Mouse (Mus musculus) stomach, postnatal 0 days (tissue): ENCODE measurements around the gene Cux1. TPM values are rescaled to one million over a fixed set of nuclear protein-coding genes. Genes with fewer than 3 reads are reported as not detected.
A peak's percentile ranks its signal among the peaks of the same experiment; 100 is the strongest.

Experiments
- ATAC-seq: fragments of 200-750 bp; cut with Nextera tagmentation; 2 replicates; pipeline ENCODE4 v1.8.0; 2017; ENCODE audit not compliant: low FRiP score, low TSS enrichment
- DNase-seq: peaks from one replicate; pipeline ENCODE4 v3.0.0-alpha.2; 2016; ENCODE audit warnings: low spot score
- H3K27ac ChIP-seq: fragments of 300-500 bp; sonication (generic); replicated peaks from 2 replicates; pipeline ENCODE4 v1.5.1; 2014; ENCODE audit warnings: mild to moderate bottlenecking, control low read depth
- H3K27me3 ChIP-seq: fragments of 300-500 bp; sonication (generic); 2 replicates; pipeline ENCODE4 v1.6.1; 2014; ENCODE audit warnings: low read length; ENCODE audit not compliant: control insufficient read depth, insufficient read depth
- H3K36me3 ChIP-seq: fragments of 300-500 bp; sonication (generic); 2 replicates; pipeline ENCODE4 v1.6.1; 2014; ENCODE audit warnings: low read length, mixed read lengths; ENCODE audit not compliant: control insufficient read depth, insufficient read depth
- H3K4me1 ChIP-seq: fragments of 300-500 bp; sonication (generic); replicated peaks from 2 replicates; pipeline ENCODE4 v1.6.1; 2014; ENCODE audit warnings: antibody characterized with exemption; ENCODE audit not compliant: control insufficient read depth, insufficient read depth
- H3K4me2 ChIP-seq: fragments of 300-500 bp; sonication (generic); replicated peaks from 2 replicates; pipeline ENCODE4 v1.6.1; 2014; ENCODE audit warnings: low read depth, mild to moderate bottlenecking, control low read depth, moderate library complexity
- H3K4me3 ChIP-seq: fragments of 300-500 bp; sonication (generic); 2 replicates; pipeline ENCODE4 v1.5.1; 2014; ENCODE audit warnings: low read depth, low read length, control low read depth
- H3K9ac ChIP-seq: fragments of 300-500 bp; sonication (generic); 2 replicates; pipeline ENCODE4 v1.6.1; 2014; ENCODE audit warnings: mild to moderate bottlenecking, low read length, control low read depth, mixed read lengths
- H3K9me3 ChIP-seq: fragments of 300-500 bp; sonication (generic); 2 replicates; pipeline ENCODE4 v1.6.1; 2016; ENCODE audit warnings: low read length; ENCODE audit not compliant: control insufficient read depth
- CTCF ChIP-seq: IDR thresholded peaks from 2 replicates; pipeline ENCODE4 v1.5.1; 2016; ENCODE audit warnings: antibody characterized with exemption, low read depth, mild to moderate bottlenecking, moderate library complexity
- EP300 ChIP-seq: optimal IDR thresholded peaks from 2 replicates; pipeline ENCODE3; 2016; ENCODE audit warnings: antibody characterized with exemption
- WGBS: fragments of 180-500 bp; shearing (Covaris S2); extraction: QIAGEN DNeasy Blood & Tissue Kit; methylation state at CpG from one replicate; pipeline ENCODE4 v1.1.7; 2014; 5-methylcytosine and 5-hydroxymethylcytosine counted together
- polyA plus RNA-seq: library from polyadenylated mRNA; unstranded; fragments of >200 nt; fragmentation: Nextera tagmentation; extraction: Ambion mirVana; gene quantifications from 2 replicates; pipeline ENCODE4 v1.2.1, GENCODE M21; 2015

Cux1 gene
- polyA plus RNA-seq, 1 experiment from 2014 or later, result 33.7 TPM

GRCm38 (mm10) chr5:136583666-136584464, 16.6 kb upstream of the Cux1 start:
- Histone ChIP-seq H3K27ac (no peak overlapping the region), H3K4me1 (no peaks in the 10 kb centered on the region), H3K36me3 (no peaks in the 10 kb centered on the region), H3K27me3 (no peaks in the 10 kb centered on the region), H3K4me3 (no peak overlapping the region), H3K9me3 (no peaks in the 10 kb centered on the region), H3K9ac (no peak overlapping the region), H3K4me2 (no peak overlapping the region)
- 69% methylated on average over 4 of the region's 4 CpGs for WGBS
- ATAC-seq (no peak), DNase-seq (no peak)
- TF ChIP-seq CTCF (no peak), EP300 (no peak)

GRCm38 (mm10) chr5:136583256-136583655, 16.0 kb upstream of the Cux1 start:
- H3K4me3 ChIP-seq, result no peak overlapping the region
- H3K9me3 ChIP-seq, result no peaks in the 10 kb centered on the region
- no peaks in the 10 kb centered on the region for H3K4me1 ChIP-seq
- TF ChIP-seq EP300 (no peak), CTCF (0 out of 2 replicates have a peak, but pooled peaks have one; percentile 7)
- no peaks in the 10 kb centered on the region for H3K27me3 ChIP-seq
- no peaks in the 10 kb centered on the region for H3K36me3 ChIP-seq
- H3K4me2 ChIP-seq, result no peak overlapping the region
- no peak for ATAC-seq
- no peak for DNase-seq
- H3K9ac ChIP-seq, result no peak overlapping the region
- H3K27ac ChIP-seq, result no peak overlapping the region
- 84% methylated on average over 2 of the region's 2 CpGs for WGBS

GRCm38 (mm10) chr5:136582201-136582600, 14.9 kb upstream of the Cux1 start:
- no peak overlapping the region for H3K9ac ChIP-seq
- ATAC-seq (no peak), DNase-seq (no peak)
- H3K27ac ChIP-seq, result no peak overlapping the region
- H3K4me2 ChIP-seq, result peak overlapping the region; percentile 33
- H3K9me3 ChIP-seq, result no peaks in the 10 kb centered on the region
- H3K4me3 ChIP-seq, result no peak overlapping the region
- no peak for TF ChIP-seq EP300
- TF ChIP-seq CTCF, result no peak
- no peaks in the 10 kb centered on the region for H3K4me1 ChIP-seq
- no peaks in the 10 kb centered on the region; the same call in 1 of the 2 replicates for H3K27me3 ChIP-seq
- WGBS, result 8% methylated on average over 12 of the region's 12 CpGs
- H3K36me3 ChIP-seq, result no peaks in the 10 kb centered on the region

- WGBS, result 3% methylated on average over 13 of the region's 13 CpGs
- H3K36me3 ChIP-seq, result no peaks in the 10 kb centered on the region
- H3K9me3 ChIP-seq, result no peaks in the 10 kb centered on the region
- DNase-seq, result no peak
- H3K4me2 ChIP-seq, result peak overlapping the region; percentile 33
- TF ChIP-seq CTCF, result no peak
- TF ChIP-seq EP300, result no peak
- no peak overlapping the region for H3K4me3 ChIP-seq
- no peak overlapping the region for H3K9ac ChIP-seq
- no peaks in the 10 kb centered on the region for H3K4me1 ChIP-seq
- H3K27ac ChIP-seq, result no peak overlapping the region
- ATAC-seq, result no peak
- no peaks in the 10 kb centered on the region; the same call in 1 of the 2 replicates for H3K27me3 ChIP-seq
Measured at GRCm38 (mm10) chr5:136581625-136582024, 14.3 kb upstream of the Cux1 start.

- H3K27ac ChIP-seq, result no peak overlapping the region
- H3K4me2 ChIP-seq, result peak overlapping the region; percentile 33
- peak; percentile 69 for TF ChIP-seq CTCF
- no peak for TF ChIP-seq EP300
- H3K27me3 ChIP-seq, result no peaks in the 10 kb centered on the region; the same call in 1 of the 2 replicates
- DNase-seq (peak; percentile 81), ATAC-seq (peak; percentile 35; the same call in 1 of the 2 replicates)
- WGBS, result 18% methylated on average over 9 of the region's 9 CpGs
- H3K4me1 ChIP-seq, result no peaks in the 10 kb centered on the region
- no peak overlapping the region for H3K4me3 ChIP-seq
- no peaks in the 10 kb centered on the region for H3K36me3 ChIP-seq
- no peak overlapping the region for H3K9ac ChIP-seq
- H3K9me3 ChIP-seq, result no peaks in the 10 kb centered on the region
Measured at GRCm38 (mm10) chr5:136581166-136581565, 13.9 kb upstream of the Cux1 start.

- H3K4me2 ChIP-seq, result no peak overlapping the region
- H3K27me3 ChIP-seq, result no peaks in the 10 kb centered on the region; the same call in 1 of the 2 replicates
- H3K9me3 ChIP-seq, result no peaks in the 10 kb centered on the region
- no peak overlapping the region for H3K27ac ChIP-seq
- no peaks in the 10 kb centered on the region for H3K36me3 ChIP-seq
- H3K9ac ChIP-seq, result no peak overlapping the region
- DNase-seq (no peak), ATAC-seq (no peak)
- no peak overlapping the region for H3K4me3 ChIP-seq
- TF ChIP-seq EP300, result no peak
- TF ChIP-seq CTCF, result no peak
- 45% methylated on average over 10 of the region's 10 CpGs for WGBS
- H3K4me1 ChIP-seq, result no peaks in the 10 kb centered on the region
Measured at GRCm38 (mm10) chr5:136578201-136578600, 10.9 kb upstream of the Cux1 start.
